Mouse (Mus musculus): ENCODE measurements around the gene Psmb5. TPM values are rescaled to one million over a fixed set of nuclear protein-coding genes. Genes with fewer than 3 reads are reported as not detected.
A peak's percentile ranks its signal among the peaks of the same experiment; 100 is the strongest.

Gene Psmb5
- total and polyA plus RNA-seq, 3 experiments: 299 to 416 (median 411) TPM

- Histone ChIP-seq H3K4me3 (replicated peaks in 1 of 3; ENCODE audit: low read depth in 2 of 3, low read length in 2 of 3, poor library complexity in 1 of 3) (no peak overlapping the region), H3K27ac (ENCODE audit: insufficient read depth, low read depth) (no peak overlapping the region), H3K9me3 (replicated peaks; ENCODE audit: low read length) (no peaks in the 10 kb centered on the region), H3K4me1 (ENCODE audit: control insufficient read depth in 1 of 2, insufficient read depth in 2 of 2) (peaks cover 0 to 16% of the 10 kb centered on the region in 2 experiments; a peak in 2 of 4 replicates), H3K79me2 (replicated peaks; ENCODE audit: control insufficient read depth, extremely low read depth, insufficient read depth, poor library complexity, severe bottlenecking) (no peaks in the 10 kb centered on the region), H3K36me3 (replicated peaks in 1 of 2; ENCODE audit: control insufficient read depth in 1 of 2, insufficient read depth in 1 of 2, low read length in 1 of 2) (no peaks in the 10 kb centered on the region), H3K9ac (ENCODE audit: insufficient read depth, low read depth) (no peak overlapping the region), H3K27me3 (replicated peaks) (peaks cover 3% of the 10 kb centered on the region), H3K4me2 (ENCODE audit: insufficient read depth, low read depth, poor library complexity, severe bottlenecking) (no peak overlapping the region)
- in situ Hi-C loops (cut with MboI; ENCODE audit: low pct_ligation_motif_present, low pct_unique_long_range_greater_than_20kb, low sequenced_read_pairs): loop anchor here (10.0 to 25.0 kb wide), 2 partner anchors 65 to 507 kb away; no protein-coding TSS in a partner anchor
- DNase-seq (ENCODE audit: extremely low read depth): no peak
- TF ChIP-seq ZC3H11A (IDR thresholded peaks at IDR 0.05; ENCODE audit: low read depth, low read length): no peak
- TF ChIP-seq USF2 (conservative IDR thresholded peaks at IDR 0.05; ENCODE audit: low read depth, low read length): no peak
- no peak for TF ChIP-seq RAD21 (IDR thresholded peaks at IDR 0.05; ENCODE audit: low read depth, low read length)
- no peak for TF ChIP-seq CTCF (conservative IDR thresholded peaks at IDR 0.05 in 1 of 2, IDR thresholded peaks at IDR 0.05 in 1 of 2; ENCODE audit: low read depth in 2 of 2, low read length in 2 of 2)
- TF ChIP-seq MAZ (IDR thresholded peaks at IDR 0.05; ENCODE audit: low read depth, low read length): no peak
- TF ChIP-seq POLR2AphosphoS2 (IDR thresholded peaks at IDR 0.05; ENCODE audit: low read depth, low read length): no peak
- TF ChIP-seq MAFK (IDR thresholded peaks at IDR 0.05; ENCODE audit: insufficient replicate concordance, low read length): no peak
- TF ChIP-seq CHD2 (IDR thresholded peaks at IDR 0.05; ENCODE audit: low read length): no peak
- TF ChIP-seq MAX (IDR thresholded peaks at IDR 0.05; ENCODE audit: low read length): no peak
- dilution Hi-C loops (cut with MboI; ENCODE audit: extremely low pct_ligation_motif_present, extremely low pct_unique_long_range_greater_than_20kb, low sequenced_read_pairs): no loop called here
Measured at GRCm38 (mm10) chr14:54569451-54570392, 48.1 kb downstream of the Psmb5 start.

DNA sequence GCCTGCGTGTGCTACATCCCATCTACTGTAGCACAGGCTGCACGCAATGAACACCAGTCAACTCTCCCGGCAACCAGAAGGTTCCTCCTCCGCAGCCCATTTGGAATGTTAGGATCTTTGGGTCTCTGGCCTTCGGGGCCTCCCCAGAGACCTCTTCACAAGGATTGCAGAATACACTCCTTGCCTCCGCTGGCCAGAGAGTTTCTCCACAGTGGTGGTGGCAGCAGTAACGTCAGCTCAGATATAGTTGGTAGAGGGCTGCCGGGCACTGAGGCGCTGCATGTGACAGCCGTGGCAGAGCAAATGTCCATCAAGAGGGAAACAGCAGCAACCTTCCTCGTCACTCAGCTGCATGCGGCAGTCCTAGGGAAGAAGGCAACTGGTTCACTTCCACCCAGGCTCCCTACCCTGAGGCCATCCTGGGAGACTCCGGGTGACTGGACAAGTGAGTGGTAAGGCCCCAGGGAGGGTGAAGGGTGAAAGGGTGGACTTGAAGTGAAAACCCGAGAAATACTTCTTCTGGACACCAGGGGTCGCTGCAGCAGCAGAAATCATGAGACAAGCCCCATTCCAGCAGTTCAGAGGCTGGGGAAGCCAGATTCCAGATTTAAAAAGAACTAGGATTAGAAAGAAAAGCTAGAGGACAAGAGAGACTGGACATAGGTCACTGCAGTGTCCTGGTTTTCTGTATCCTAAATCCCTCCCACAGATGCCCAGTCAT lies 49.0 kb downstream of the Psmb5 start:
- dilution Hi-C loops (cut with MboI; ENCODE audit: extremely low pct_ligation_motif_present, extremely low pct_unique_long_range_greater_than_20kb, low sequenced_read_pairs): no loop called here
- Histone ChIP-seq H3K9me3 (replicated peaks; ENCODE audit: low read length) (no peaks in the 10 kb centered on the region), H3K27me3 (replicated peaks) (peaks cover 3% of the 10 kb centered on the region), H3K4me3 (replicated peaks in 1 of 3; ENCODE audit: low read depth in 2 of 3, low read length in 2 of 3, poor library complexity in 1 of 3) (no peak overlapping the region), H3K9ac (ENCODE audit: insufficient read depth, low read depth) (no peak overlapping the region), H3K79me2 (replicated peaks; ENCODE audit: control insufficient read depth, extremely low read depth, insufficient read depth, poor library complexity, severe bottlenecking) (no peaks in the 10 kb centered on the region), H3K4me1 (ENCODE audit: control insufficient read depth in 1 of 2, insufficient read depth in 2 of 2) (peaks cover 0 to 16% of the 10 kb centered on the region in 2 experiments; a peak in 2 of 4 replicates), H3K27ac (ENCODE audit: insufficient read depth, low read depth) (no peak overlapping the region), H3K4me2 (ENCODE audit: insufficient read depth, low read depth, poor library complexity, severe bottlenecking) (no peak overlapping the region), H3K36me3 (replicated peaks in 1 of 2; ENCODE audit: control insufficient read depth in 1 of 2, insufficient read depth in 1 of 2, low read length in 1 of 2) (no peaks in the 10 kb centered on the region)
- TF ChIP-seq SMC3 (IDR thresholded peaks at IDR 0.05; ENCODE audit: low read depth, low read length) (peak; percentile 79), CHD1 (IDR thresholded peaks at IDR 0.05; ENCODE audit: low read depth, low read length) (no peak), MEF2A (IDR thresholded peaks at IDR 0.05; ENCODE audit: borderline replicate concordance, low read depth, low read length) (no peak), POLR2A (IDR thresholded peaks at IDR 0.05; ENCODE audit: low read depth, low read length) (no peak), CTCF (conservative IDR thresholded peaks at IDR 0.05 in 1 of 2, IDR thresholded peaks at IDR 0.05 in 1 of 2; ENCODE audit: low read depth in 2 of 2, low read length in 2 of 2) (peak; percentile 82 to 88), JUND (conservative IDR thresholded peaks at IDR 0.05; ENCODE audit: low read depth, low read length) (no peak), NELFE (IDR thresholded peaks at IDR 0.05; ENCODE audit: low read depth, low read length) (no peak), IRF4 (IDR thresholded peaks at IDR 0.05; ENCODE audit: low read depth, low read length) (no peak), MAX (IDR thresholded peaks at IDR 0.05; ENCODE audit: low read length) (no peak), RAD21 (IDR thresholded peaks at IDR 0.05; ENCODE audit: low read depth, low read length) (peak; percentile 86), MAFK (IDR thresholded peaks at IDR 0.05; ENCODE audit: insufficient replicate concordance, low read length) (no peak), ZMIZ1 (IDR thresholded peaks at IDR 0.05; ENCODE audit: low read depth, low read length) (no peak), BHLHE40 (IDR thresholded peaks at IDR 0.05; ENCODE audit: low read depth, low read length) (no peak), ZC3H11A (IDR thresholded peaks at IDR 0.05; ENCODE audit: low read depth, low read length) (peak; percentile 36; the same call in 1 of the 2 replicates)
- in situ Hi-C loops (cut with MboI; ENCODE audit: low pct_ligation_motif_present, low pct_unique_long_range_greater_than_20kb, low sequenced_read_pairs): loop anchor here (25.0 kb wide), 1 partner anchor 507 kb away; no protein-coding TSS in a partner anchor
- DNase-seq (ENCODE audit: extremely low read depth): peak; percentile 74
